8 mouse cellular contexts compared by ENCODE assay signal in the genomic region with DNA sequence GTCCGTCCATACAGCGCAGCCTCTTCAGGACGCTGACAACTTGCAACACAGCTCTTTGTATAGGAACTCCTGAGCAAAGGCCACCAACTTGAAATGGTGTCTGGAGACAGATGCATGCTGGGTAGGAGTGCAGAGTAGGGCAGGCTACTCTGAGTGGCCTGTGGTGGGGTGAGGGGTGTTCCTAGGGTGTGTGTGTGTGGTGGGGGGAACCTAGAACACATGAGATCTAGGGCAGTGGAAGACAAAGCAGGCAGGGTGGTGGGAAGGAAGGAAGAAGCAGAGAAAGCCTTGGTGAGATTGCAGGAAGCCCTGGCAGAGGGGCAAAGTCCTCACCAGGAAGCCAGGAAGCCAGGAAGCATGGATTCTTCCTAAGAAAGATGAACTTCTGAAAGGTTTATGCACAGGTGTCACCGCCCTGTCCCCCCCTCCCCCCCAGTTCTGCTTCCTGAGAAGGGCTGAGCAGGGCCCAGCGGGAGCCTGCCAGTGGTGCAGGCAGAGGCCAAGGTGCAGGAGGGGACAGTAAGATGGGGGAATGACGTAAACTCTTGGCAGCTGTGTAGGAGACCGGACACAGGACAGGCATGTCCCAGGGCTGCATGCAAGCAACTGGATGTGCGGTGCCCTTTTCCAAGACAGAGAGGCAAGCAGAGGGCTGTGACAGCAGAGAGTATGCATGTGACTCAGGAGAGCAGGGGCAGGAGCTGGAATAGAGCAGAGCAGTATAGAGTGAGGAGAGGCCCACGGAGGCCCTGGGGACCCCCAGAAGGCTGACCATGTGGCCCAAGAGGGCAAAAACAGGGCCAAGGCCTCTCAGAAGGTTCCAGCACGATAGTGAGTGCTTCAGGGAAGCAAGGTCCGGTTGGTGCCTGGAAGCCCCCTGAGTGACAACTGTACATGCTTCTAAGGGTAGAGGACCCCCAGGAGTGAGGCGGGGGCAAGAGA. TPM values are rescaled to one million over a fixed set of nuclear protein-coding genes. Genes with fewer than 3 reads are reported as not detected.
DNase-seq lines count a peak whose midpoint lies in the region; ATAC-seq and TF ChIP-seq lines count a peak whose summit lies in the region.

No protein-coding gene starts in this region.

- TF ChIP-seq POLR2A in thymus, adult 2 months (IDR thresholded peaks at IDR 0.05; ENCODE audit: control insufficient read depth, extremely low read depth, insufficient read depth, low read length, poor library complexity) = no peak

- WGBS in heart, embryonic 15.5 days = 25% methylated on average over 12 of the region's 12 CpGs
- WGBS in thymus, adult 2 months = 50% methylated on average over 12 of the region's 12 CpGs

- H3K36me3 ChIP-seq in heart, embryonic 15.5 days = no peaks in the 10 kb centered on the region
- no peaks in the 10 kb centered on the region for H3K36me3 ChIP-seq in thymus, adult 2 months (ENCODE audit: control insufficient read depth, insufficient read depth, low read length)

- TF ChIP-seq CTCF in left cerebral cortex, adult 2 months (IDR thresholded peaks at IDR 0.05) = no peak
- no peak for TF ChIP-seq CTCF in thymus, adult 2 months (IDR thresholded peaks at IDR 0.05; ENCODE audit: borderline replicate concordance, control insufficient read depth, extremely low read depth, insufficient read depth, low read length, poor library complexity)

- H3K27ac ChIP-seq in left cerebral cortex, adult 2 months = peak overlapping the region; percentile 75; the same call in 1 of the 2 replicates
- peak overlapping the region; percentile 90 for H3K27ac ChIP-seq in heart, embryonic 15.5 days
- no peak overlapping the region for H3K27ac ChIP-seq in thymus, adult 2 months (ENCODE audit: control insufficient read depth, insufficient read depth, low read length)

- intact Hi-C loops in left cerebral cortex, adult 2 months (cut with DNase I) = no loop called here
- intact Hi-C loops in left cerebral cortex, postnatal 36 days (cut with DNase I) = no loop called here

- peak overlapping the region; percentile 35; the same call in 1 of the 2 replicates for H3K9ac ChIP-seq in heart, embryonic 15.5 days

- no peaks in the 10 kb centered on the region for H3K27me3 ChIP-seq in heart, embryonic 15.5 days
- no peaks in the 10 kb centered on the region for H3K27me3 ChIP-seq in thymus, adult 2 months (ENCODE audit: control insufficient read depth, insufficient read depth, low read length)

- peak; percentile 45 for ATAC-seq in heart, embryonic 15.5 days (replicated peaks; ENCODE audit: insufficient number of reproducible peaks, insufficient read depth, low FRiP score, low read depth)

- no peaks in the 10 kb centered on the region for H3K9me3 ChIP-seq in heart, embryonic 15.5 days (replicated peaks)

- no peak for DNase-seq in left cerebral cortex, adult 2 months (ENCODE audit: extremely low spot score in 1 of 2, low spot score in 2 of 2)
- DNase-seq in left cerebral cortex, postnatal 36 days (ENCODE audit: low spot score in 2 of 2) = no peak
- peak; percentile 79 for DNase-seq in kidney, postnatal 10 days
- peak; percentile 87 for DNase-seq in lung, postnatal 36 days
- DNase-seq in yolk sac, embryonic 10.5 days (ENCODE audit: low spot score) = no peak
- no peak for DNase-seq in right cerebral cortex, adult 18-20 months
- DNase-seq in thymus, adult 2 months = no peak

- no peak overlapping the region for H3K4me3 ChIP-seq in left cerebral cortex, adult 2 months
- H3K4me3 ChIP-seq in heart, embryonic 15.5 days = no peak overlapping the region
- no peak overlapping the region for H3K4me3 ChIP-seq in thymus, adult 2 months (ENCODE audit: control insufficient read depth, insufficient read depth, low read length)

- peak overlapping the region; percentile 53 for H3K4me2 ChIP-seq in heart, embryonic 15.5 days

- H3K4me1 ChIP-seq in heart, embryonic 15.5 days (replicated peaks) = peaks cover 72% of the 10 kb centered on the region
- peaks cover 16% of the 10 kb centered on the region for H3K4me1 ChIP-seq in thymus, adult 2 months (replicated peaks; ENCODE audit: control insufficient read depth, insufficient read depth, low read length)

RNA-seq across cellular contexts. Expression of gene Nes, which starts 11.3 kb away (rescaled TPM):
- 1 to 10 TPM; 5.7 to 6.2 TPM for total RNA-seq in left cerebral cortex, adult 2 months (2021)
- total RNA-seq in left cerebral cortex, postnatal 36 days (2021) = 1 to 10 TPM; 4.6 to 6.2 TPM
- 14.8 and 16.1 TPM in 2 replicates for polyA plus RNA-seq in heart, embryonic 15.5 days (2015; fragmentation: Nextera tagmentation; extraction: Ambion mirVana)
- polyA plus RNA-seq in thymus, adult 2 months (2012; rRNA removed) = 1.1 and 1.3 TPM in 2 replicates

RNA-seq across cellular contexts. Expression of gene Bcan, which starts 17.9 kb away (rescaled TPM):
- total RNA-seq in left cerebral cortex, adult 2 months (2021) = 100 to 1,000 TPM; 241 to 256 TPM
- total RNA-seq in left cerebral cortex, postnatal 36 days (2021) = 100 to 1,000 TPM; 251 to 278 TPM
- 0.24 and 0.34 TPM in 2 replicates for polyA plus RNA-seq in heart, embryonic 15.5 days (2015; fragmentation: Nextera tagmentation; extraction: Ambion mirVana)
- polyA plus RNA-seq in thymus, adult 2 months (2012; rRNA removed) = 0.23 and 0.54 TPM in 2 replicates

RNA-seq across cellular contexts. Expression of gene Crabp2, which starts 33.7 kb away (rescaled TPM):
- total RNA-seq in left cerebral cortex, adult 2 months (2021) = 1 to 10 TPM; 4.5 to 8.2 TPM
- 1 to 10 TPM; 3.4 to 6.0 TPM for total RNA-seq in left cerebral cortex, postnatal 36 days (2021)
- polyA plus RNA-seq in heart, embryonic 15.5 days (2015; fragmentation: Nextera tagmentation; extraction: Ambion mirVana) = 4.1 and 20.1 TPM in 2 replicates
- 1.6 and 2.3 TPM in 2 replicates for polyA plus RNA-seq in thymus, adult 2 months (2012; rRNA removed)

RNA-seq across cellular contexts. Expression of gene Hapln2, which starts 45.2 kb away (rescaled TPM):
- total RNA-seq in left cerebral cortex, adult 2 months (2021) = 10 to 100 TPM; 11.3 to 13.5 TPM
- 10 to 100 TPM; 14.5 to 15.4 TPM for total RNA-seq in left cerebral cortex, postnatal 36 days (2021)
- polyA plus RNA-seq in heart, embryonic 15.5 days (2015; fragmentation: Nextera tagmentation; extraction: Ambion mirVana) = 0.15 TPM in 1 of 2 replicates, not detected in the other
- 0.23 and 0.26 TPM in 2 replicates for polyA plus RNA-seq in thymus, adult 2 months (2012; rRNA removed)

RNA-seq across cellular contexts. Expression of gene Rrnad1, which starts 51.6 kb away (rescaled TPM):
- total RNA-seq in left cerebral cortex, adult 2 months (2021) = 10 to 100 TPM; 22.9 to 24.7 TPM
- total RNA-seq in left cerebral cortex, postnatal 36 days (2021) = 10 to 100 TPM; 16.4 to 23.9 TPM
- 12.2 and 17.4 TPM in 2 replicates for polyA plus RNA-seq in heart, embryonic 15.5 days (2015; fragmentation: Nextera tagmentation; extraction: Ambion mirVana)
- 68.0 and 75.4 TPM in 2 replicates for polyA plus RNA-seq in thymus, adult 2 months (2012; rRNA removed)

Comparison
In these comparisons a context has a peak if more than half of its experiments do, and no peak if none do; other contexts are left out.
1. DNase-seq: peak in kidney, postnatal 10 days (single experiment) and lung, postnatal 36 days (single experiment); none in left cerebral cortex, adult 2 months (0 of 2), left cerebral cortex, postnatal 36 days (0 of 2), yolk sac, embryonic 10.5 days (single experiment), right cerebral cortex, adult 18-20 months (single experiment) and thymus, adult 2 months (single experiment).